Mouse (Mus musculus) retina, embryonic 14.5 days (tissue): ENCODE data around the gene Arhgap19.
A peak's percentile ranks its signal among the peaks of the same experiment; 100 is the strongest.
"Not testable (repeated sequence)": the region's sequence is repeated elsewhere in the genome, so short reads cannot be mapped to it uniquely, and the experiment has no call there.

ENCODE experiments used
- DNase-seq: peaks from one replicate; pipeline ENCODE4 v3.0.0-alpha.2; 2015; ENCODE audit warnings: low spot score

The Arhgap19 gene

DNA sequence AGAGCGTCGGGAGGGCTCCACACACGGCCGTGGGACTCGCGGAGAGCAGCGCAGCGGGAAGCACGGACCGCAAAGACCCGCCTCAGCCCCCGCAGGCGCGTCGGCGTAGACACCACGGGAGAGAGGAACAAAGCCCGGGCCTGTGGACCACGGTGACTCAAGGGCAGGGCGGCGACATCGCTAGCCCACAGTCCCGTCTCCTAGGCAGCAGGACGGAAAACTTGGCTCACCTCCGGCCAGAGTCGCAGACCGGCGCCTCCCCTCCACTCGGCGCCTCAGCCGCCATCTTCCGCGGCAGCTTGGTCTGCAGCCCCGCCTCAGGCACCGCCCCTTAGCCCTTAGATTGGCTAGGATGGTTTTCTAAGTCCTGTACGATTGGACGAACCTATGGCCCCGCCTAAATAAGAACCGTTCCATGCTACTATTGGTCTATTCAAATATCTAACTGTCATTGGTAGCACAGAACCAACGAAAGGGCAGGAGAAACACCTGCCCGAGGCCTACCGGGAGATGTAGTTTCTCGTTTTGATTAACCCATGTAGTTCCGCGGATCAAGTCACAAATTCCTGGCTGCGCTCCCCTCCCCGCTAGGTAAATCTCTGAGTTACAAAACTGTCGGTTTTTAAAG lies at the start of gene Arhgap19:
TSS of gene Arhgap19 (minus strand) at position 306 of the 628 bp plus-strand sequence.
- peak; percentile 97 for DNase-seq

DNA sequence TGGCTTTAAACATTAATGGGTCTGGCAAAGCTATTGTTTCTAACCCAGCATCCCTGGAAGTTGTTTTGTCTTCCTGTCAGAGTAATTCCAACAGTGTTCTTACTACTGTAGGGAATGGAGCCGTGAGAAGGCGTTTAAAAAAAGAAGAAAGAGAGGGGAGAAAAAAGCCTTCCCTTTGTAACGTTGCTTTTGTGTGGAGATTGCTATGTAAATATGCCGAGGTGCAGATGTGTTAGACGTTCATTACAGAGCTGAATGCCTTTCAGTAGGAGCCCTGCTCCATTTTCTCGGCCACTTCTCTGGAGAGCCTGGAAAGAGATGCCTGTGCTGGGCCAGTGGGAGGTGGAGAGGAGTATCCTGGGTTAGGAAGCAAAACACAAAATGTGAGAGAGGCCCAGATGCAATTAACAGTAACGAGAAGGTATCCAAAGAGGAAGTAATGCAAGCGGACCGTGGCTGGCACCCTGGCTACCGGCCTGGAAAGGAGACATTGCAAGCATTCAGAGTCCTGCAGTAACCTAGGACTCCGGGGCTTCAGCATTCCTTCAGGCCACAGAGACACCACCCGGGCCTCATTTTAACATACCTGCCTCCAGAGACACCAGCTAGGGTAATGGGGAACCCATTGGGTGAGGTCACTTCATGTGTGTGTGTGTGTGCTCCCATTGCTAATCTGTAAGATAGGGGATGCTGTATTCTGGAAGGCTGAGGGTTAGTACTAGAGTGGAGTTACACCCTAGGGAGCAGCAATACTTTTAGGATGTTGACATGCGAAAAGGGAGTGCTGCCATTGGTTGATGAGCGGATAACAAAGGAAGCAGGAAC lies 49.1 kb upstream of the Arhgap19 start:
- DNase-seq, result peak; percentile 89

DNA sequence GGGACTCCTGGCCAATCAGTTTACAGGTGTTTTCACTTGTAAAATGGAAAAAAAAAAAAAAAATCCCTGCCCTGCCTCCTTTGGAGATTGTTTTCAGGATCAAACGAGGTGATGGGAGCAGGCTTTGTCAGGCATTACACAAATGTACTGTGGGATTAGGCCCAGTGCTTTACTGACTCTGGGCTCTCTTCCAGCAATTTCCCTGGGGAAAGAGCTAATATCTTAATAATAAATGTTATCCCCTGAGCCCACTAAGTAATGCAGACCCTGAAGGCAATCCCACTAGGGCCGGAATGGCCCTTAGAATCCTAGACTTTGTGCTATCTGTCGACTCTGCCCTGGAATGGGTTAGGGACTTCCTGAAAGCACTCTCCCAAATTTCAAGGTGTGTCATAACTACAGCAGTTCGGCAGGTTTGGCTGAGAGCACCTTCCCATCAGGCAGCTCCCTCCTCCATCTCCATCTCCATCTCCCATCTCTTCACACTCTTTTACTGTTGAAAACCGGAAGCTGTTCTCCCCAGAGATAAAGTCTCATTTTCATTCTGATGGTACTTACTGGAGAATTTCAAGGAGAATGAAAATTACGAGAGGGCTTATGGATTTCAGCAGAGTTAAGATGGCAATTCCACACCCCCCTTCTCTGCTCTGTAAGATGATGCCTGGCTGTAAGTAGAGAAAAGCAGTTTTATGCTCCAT lies 48.3 kb upstream of the Arhgap19 start:
- peak; percentile 55 for DNase-seq

DNA sequence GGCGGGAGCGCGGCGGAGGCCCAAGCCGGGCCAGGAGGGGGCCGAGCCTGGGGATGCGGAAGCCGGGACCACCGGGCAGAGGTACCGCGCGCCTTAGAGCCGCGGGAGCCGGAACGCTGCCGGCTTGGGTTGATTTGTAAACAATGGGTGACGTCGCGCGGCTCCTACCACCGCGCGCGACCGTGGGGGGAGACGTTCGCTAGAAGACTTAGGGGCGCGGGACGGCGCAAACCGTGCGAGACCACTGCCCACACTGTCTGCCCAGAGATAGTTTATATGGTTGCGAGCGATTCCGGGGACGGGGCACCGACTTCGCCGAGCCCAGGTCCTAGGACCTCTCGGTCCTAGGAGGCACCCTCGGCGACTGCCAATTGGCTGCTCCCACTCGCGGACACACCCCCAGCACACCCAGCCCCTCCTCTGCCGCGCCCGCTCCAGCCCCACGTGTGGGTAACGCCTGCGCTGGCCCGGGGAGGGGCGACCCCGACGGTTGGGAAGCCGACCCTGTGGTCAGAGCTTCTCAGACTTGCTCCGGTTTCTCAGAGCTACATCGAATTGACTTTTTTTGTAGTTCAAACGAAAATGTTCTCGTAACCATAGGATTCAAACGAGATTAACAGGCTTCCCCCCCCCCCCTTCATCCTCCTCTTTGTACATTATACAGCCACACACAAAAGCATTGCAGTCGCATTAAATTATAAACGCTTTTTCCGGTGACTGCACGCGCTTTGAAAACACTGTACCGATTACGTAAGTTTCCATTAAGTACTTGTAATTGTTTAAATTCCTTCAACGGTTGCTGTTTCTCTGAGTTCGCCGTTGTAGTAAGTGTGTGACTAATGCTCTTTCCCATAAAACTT lies 46.4 kb upstream of the Arhgap19 start, which contains the start of gene Frat2:
TSS of gene Frat2 (minus strand) at position 141 of the 860 bp plus-strand sequence.
- DNase-seq, result peak; percentile 93

DNA sequence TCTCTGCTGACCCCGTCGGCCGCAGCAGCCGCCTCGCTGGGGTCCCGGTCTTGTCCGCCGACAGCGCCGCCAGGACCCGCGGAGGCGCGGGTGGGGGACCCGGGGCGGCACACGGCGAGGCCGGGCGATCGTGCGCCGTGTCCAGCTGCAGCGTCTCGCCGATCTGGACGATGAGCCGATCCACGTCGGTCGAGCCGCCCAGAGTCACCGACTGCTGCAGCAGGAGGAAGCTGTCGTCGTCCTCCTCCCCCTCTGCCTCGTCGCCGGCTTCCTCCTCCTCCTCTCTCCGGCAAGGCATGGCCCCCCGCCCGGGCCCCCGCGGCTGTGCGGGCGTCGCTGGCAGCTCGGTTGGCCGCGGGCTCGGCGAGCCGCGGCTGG lies 45.8 kb upstream of the Arhgap19 start:
- DNase-seq, result not testable (repeated sequence)

DNA sequence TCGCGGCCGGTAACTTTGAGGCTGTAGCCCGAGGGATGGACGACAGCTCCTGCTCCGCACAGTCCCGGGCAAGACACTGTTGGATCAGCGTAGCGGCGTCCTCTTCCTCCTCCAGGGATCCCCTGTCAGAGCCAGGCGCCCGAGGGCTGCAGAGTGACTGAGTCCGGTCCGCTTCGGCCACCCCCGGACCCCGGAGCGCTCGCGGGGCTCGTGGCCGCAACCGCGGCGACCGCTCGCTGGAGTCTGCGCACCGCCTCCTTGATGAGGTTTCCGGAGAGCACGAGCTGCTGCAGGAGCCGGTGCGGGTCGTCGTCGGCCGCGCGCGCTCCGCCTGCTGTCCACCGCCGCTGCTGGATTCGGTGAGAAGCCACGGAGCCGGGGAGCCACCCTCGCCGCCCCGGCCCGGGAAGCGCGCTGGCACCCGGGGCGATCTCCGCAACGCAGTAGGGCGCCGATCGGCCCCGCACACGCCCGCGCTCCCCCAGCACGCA lies 45.3 kb upstream of the Arhgap19 start:
- peak; percentile 50 for DNase-seq

DNA sequence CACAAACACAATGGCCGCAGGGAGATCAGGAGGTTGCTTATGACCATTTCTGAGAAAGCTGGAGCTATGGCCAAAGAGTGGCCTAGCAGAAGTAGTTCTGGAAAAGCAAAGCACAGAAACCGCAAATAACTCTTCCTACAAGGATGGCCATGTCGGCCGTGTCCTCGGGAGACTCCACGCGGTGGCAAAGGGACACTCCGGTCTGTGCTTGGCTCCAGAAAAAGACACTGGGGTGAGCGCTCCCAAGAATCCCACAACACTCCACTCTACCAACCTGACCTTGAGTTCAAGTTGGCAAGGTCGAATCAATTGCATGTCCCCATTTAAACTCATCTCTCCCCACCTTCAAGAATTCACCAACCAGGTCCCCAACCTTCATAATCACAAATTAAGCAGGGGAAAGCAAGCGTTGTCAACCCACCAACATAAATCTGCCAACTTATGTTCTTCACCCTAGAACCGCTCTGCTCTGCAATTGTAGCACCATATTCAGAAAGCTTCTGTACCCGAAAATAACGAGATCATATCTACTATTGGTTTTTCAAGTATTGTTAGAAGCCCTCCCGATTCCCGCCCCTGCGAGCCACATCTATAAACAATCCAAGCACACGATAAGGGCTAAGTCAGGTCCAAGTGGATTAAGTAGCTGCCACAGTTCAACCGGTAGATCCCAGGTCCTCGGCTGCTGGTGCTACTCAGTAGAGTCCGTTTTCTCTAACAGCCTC lies 44.7 kb upstream of the Arhgap19 start:
- peak; percentile 46 for DNase-seq

DNA sequence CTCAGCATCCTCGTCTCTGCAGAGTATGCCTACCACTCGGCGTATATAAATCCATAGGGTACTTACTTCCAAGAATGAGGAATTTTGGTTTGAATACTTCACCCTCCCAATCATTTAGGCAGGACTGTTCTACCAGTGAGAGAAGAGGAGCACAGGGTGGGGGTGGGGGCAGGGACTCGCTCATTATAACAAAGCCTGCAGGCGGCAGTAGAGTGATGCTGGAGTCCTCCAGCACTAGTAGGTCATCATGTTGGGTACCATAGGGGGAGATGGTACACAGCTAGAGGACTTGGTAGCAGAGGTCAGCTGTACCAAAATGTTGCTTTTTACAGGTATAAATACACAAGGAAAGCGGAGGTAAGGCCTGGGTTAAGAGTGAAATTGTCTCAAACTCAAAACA lies 42.5 kb upstream of the Arhgap19 start:
- no peak for DNase-seq

DNA sequence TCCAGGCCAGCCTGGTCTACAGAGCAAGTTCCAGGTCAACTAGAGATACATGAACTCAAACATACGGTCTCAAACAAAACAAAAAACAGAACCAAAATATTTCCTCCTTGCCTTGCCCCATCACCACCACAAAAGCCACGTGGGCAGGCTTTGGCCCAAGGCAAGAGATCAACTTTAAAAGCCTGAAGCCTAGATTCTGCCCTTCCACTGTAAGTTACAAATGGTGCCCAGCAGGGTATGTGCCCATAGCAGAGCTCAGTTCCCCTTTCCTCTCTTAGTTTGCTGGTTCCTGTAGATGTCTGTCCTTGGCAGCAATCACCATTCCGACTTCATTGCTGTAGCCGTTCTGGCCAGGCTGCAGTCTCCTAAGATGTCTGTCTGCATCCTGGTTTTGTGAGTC lies 40.9 kb upstream of the Arhgap19 start:
- DNase-seq, result no peak

DNA sequence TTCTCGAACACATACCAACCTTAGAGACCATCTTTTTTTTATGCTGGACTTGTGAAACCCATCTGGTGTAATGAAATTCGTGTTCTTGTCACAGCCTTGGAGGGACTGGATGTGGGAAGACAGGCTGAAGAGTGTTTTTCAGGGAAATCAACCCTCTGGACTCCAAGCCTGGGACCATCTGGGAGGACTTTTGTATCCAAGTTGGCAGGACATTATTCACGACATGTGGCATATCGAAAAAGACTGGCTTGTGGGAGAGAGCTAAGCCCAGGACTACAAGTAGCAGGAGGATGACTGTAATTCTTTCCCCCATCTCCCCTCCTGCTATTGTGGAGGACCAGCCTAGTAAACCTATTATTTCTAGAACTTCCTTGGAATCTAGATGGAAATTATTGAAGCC lies 40.3 kb upstream of the Arhgap19 start:
- DNase-seq, result no peak

DNA sequence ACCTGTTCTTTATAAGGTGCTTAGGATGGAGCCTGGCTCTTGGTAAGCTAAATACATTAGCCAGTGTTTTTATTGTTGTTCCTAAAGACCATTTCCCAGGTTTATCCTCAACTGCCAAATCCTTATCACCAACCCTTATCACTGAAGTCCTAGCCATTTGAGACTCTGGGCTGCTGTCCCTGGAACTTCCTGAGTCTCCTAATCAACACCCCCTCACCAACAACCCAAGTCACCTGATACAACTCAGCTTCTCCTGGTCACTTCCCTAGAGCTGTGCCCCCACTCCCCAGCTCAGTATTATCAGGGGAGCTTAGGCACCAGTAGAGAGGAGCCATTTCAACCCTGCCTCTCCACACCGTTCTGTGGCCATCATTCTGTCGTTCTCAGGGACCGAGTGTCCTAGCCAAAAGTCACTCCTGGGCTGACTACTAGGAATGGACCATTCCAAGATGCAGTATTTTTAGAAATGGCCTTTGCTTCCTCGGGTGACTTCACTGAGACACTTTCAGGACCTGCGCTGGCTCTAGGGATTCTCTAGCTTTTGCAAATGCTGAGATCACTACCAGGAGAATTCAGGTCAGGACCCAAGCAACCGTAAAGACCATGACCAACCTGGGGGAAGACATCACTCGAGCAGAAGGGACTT lies 39.4 kb upstream of the Arhgap19 start:
- DNase-seq, result no peak

DNA sequence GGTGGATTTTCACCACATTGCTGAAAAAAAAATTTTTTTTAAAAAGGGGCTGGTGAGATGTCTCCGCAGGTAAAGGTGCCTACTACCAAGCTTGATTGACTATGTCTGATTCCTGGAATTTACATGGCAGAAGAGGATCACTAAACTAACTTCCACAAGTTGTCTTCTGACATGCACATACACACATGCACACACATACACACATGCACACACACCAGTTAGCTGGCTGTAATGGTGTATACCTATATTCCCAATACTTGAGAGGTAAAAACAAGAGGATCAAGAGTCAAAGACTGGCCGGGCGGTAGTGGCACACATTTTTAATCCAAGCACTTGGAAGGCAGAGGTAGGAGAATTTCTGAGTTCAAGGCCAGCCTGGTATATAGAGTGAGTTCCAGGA lies 37.8 kb upstream of the Arhgap19 start:
- DNase-seq, result no peak

DNA sequence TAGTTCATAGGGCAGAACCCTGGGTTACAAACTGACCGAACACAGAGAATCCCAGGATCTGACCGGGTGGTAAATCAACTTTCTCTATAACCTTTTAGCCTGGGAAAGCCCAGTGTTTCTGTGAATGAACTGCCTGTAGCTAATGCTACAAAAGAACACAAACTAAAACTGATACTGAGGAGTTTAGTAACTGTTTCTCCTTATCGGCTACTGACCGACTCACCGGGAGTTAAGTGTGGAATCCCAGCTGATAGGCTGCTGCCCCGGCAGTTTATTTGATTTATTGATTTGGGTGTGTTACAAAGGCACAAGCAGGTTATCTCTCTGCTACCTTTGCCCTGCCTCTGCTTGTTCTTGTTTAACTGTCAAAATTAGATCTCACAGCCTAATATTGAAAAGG lies 37.0 kb upstream of the Arhgap19 start:
- DNase-seq, result no peak

DNA sequence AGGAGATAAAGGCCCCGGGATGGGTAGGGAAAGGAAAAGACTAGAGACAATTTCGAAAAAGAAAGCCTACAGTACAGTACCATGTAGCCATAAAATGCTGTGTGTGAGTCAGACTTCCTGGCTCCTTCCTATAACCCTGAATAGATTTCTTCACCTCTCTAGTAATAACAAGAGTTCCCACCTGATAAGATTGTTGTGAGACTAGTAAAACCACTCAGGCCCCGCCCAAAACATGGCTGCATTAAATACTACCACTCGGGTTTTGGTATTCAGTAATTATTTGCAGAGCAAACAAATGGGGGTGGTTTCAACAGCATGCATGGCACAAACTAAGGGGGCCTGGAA lies 36.0 kb upstream of the Arhgap19 start:
- DNase-seq, result no peak

DNA sequence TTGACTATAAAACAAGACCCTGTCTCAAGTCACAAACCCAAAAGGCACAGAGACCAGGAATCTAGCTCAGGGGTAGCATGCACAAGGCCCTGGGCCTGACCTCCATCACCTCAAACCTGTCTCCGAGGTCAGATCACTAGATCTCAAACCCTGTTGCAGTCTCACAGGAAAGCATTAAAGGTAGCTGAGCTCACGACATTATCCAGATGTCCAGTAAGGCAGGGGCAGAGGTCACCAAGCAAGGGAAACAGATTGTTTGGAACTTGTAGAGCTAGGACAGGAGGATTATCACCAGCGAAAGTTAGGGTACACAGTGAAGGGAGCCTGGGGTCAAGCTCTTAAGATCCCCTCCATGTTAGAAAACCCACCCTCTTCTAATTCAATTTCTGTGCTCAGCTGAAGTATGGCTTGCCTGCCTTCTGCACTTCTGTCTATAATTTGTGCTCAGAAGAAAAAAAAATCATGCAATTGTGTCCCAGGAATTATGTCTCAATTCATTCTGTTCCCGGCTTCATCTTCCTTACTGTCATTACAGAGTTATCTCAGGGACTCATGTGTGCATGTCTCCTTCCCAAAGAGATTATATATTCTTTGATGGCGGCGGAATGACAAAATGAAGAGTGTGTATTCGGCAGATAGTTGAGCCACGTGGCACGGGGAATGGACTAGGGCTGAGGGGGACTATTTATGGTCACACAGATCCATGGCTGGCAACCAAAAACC lies 35.5 kb upstream of the Arhgap19 start:
- no peak for DNase-seq

DNA sequence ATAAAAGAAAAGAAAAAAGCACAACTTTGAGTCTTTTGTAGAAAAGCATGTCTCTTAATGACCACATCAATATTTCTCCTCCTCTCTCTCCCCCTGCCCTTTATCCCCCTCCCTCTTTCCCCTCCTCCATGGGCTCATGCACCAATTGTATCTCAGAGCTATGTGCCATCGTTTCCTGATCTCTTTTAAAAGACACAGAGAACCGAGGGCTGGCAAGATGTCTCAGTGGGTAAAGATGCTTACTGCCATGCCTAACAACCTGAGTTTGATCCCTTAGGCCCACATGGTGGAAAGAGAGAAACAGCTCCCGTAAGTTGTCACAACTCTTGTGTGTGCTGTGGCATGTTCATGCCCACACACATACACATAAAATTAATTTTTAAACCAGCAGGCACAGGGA lies 34.9 kb upstream of the Arhgap19 start:
- no peak for DNase-seq

DNA sequence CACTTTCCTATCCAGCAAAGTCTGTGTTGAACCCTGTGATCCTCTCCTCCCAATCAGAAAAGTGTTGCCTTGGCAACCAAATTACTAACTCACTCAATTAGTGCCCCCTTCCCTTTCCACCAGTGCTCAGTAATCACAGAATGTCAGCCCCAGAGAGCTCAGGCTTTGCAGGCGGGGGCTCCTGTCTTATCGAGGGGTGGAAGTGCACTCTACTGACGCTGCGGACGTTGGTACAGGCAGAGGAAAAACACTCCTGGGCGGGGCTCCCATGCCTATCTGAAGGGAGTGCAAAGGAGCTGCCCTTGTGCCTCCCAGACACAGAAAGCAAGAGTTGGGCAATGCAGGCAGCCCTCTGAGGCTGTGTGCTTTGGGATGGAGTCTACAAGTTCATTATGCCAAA lies 34.0 kb upstream of the Arhgap19 start:
- peak; percentile 78 for DNase-seq

DNA sequence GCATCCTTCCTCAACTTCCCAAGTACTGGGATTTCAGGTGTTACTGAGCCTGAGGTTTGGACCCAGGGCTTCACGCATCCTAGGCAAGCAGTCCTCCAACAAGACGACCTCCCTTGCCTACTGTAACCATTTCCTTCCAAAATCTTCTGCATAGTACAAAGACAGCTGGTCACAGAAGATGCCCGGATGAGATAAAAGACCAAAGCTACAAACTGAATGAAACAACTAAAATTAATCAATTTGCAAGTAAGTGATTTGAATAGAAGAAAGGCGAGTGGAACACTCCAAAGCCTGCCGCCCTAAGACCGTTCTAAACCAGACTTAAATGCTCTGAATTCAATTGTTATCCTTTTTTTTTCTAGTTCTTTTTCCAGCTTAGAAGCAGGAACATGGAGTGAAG lies 33.6 kb upstream of the Arhgap19 start:
- DNase-seq, result no peak

DNA sequence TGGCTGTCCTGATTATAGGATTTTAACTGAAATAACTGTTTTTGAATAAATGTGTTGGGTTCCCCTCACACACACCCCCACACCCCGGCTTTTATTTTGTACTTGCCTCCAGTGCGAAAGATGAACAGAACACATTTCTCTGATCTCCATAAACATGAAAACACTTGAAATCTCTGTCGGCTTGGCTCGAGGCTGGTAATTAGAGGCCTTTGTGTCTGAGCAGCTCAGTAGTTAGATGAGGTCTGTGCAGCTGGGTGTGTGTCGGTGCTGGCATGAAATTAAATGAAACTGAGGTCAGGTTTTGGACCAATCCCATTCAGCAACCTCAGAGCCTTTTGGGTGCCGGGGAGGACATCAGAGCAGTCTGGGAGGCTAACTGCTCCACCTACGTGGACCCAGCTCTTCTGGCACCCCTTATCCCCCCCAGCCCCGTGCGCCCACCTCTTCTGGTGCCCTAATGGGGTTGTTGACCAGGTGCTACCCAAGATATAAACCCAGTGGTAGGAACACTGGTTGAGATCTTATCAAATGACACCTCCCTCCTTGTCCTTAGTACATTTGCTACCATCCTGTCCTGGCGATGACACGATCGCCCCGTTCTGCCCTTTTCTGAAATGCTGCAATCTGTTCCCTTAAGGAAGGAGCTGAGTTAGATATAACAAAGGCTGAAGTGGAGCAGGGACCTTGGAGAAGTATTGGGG lies 30.8 kb upstream of the Arhgap19 start:
- DNase-seq, result no peak
